Mouse (Mus musculus): ENCODE measurements around the gene Nmrk1. TPM values are rescaled to one million over a fixed set of nuclear protein-coding genes. Genes with fewer than 3 reads are reported as not detected.

Gene Nmrk1
- 1.0 TPM in 2 replicates for polyA plus RNA-seq (2012; ENCODE audit: low replicate concordance)

DNA sequence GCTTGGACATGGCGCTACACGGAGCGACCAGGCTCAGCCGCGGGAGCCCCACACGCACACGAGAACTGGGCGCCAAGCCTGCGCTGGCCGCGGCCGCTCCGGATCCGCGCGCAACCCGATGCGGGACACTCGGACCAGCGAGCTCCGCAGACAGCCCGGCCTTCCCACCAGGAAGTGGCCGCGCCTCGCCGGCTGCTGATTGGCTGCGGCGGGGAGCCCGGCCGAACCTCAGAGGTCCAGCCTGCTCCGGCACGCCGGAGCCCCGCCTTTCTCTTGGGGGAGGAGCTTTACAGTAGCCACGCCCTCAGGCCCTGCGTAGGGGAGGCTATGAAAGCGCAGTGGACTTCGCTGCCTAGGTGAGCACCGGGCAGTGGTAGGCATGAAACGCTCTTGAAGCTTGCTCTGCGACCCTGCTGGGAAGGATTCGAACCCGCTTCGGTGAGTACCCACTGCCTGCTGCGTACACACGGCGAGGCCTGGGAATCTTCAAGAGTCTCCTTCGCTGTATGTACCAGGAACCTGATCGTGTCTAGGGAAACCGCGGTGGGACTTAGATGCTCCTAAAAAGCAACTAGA, at the start of gene Nmrk1, which contains the start of gene Ostf1:
Gene Nmrk1 (plus strand): TSS at position 307 of the 576 bp plus-strand sequence.
Gene Ostf1 (minus strand): TSS at position 180 of the 576 bp plus-strand sequence.

DNA sequence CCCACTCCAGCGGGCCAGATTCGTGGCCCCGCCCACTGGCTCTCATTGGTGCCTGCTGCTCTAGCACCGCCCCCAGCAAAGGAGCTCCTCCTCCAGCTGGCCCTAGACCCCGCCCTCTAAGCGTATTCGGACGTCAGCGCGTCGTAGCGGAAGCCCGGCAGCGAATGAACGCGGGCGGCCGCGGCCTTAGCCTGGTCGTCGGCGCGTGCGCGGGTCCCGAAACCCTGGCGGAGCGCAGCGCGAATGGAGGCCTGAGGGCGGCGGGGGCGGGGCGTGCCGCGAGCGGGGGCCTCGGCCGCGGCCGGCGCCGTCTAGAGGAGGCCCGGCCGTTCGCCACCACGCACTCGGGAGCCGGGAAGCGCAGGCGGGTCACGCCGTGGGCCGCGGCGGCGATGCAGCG, 38.9 kb downstream of the Nmrk1 start, which contains the start of gene Carnmt1:
Gene Carnmt1 (plus strand): TSS at position 157 of the 400 bp plus-strand sequence.

Other genes with a start within 250 kb of the Nmrk1 start
- 349 and 538 TPM in 2 replicates for gene Ostf1, start 127 bp upstream of the Nmrk1 start, polyA plus RNA-seq (2012; ENCODE audit: low replicate concordance)
- 7.1 and 7.3 TPM in 2 replicates for gene Carnmt1, start 38.8 kb downstream of the Nmrk1 start, polyA plus RNA-seq (2012; ENCODE audit: low replicate concordance)
- gene D030056L22Rik, start 81.2 kb downstream of the Nmrk1 start, polyA plus RNA-seq (2012; ENCODE audit: low replicate concordance): 33.3 and 36.4 TPM in 2 replicates
- not detected in 2 replicates for gene Trpm6, start 118.0 kb downstream of the Nmrk1 start, polyA plus RNA-seq (2012; ENCODE audit: low replicate concordance)